Mouse (Mus musculus): ENCODE results near the gene Tbc1d10a. TPM values are rescaled to one million over a fixed set of nuclear protein-coding genes. Genes with fewer than 3 reads are reported as not detected.
A peak's percentile ranks its signal among the peaks of the same experiment; 100 is the strongest.

Tbc1d10a gene
- polyA plus RNA-seq, 1 experiment from 2014 or later = 33.4 TPM

DNA sequence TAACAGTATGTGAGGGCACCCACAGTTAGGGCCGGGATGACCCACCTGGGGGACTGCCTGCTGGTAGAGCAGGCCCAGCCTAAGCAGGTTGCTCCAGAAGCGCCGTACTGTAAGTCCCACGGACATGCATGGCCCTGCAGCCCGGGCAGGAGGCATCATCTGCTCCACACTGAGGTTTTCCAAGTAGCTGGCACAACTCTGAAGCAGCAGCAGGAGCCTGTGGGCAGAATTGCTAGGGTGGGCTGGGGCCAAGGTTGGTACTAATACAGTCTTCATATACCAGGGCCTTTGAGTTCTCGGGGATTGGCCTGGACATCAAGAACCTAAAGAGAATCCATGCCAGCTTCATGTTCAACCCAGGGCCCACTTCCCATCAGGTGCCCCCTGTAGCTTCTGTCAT lies 36.7 kb upstream of the Tbc1d10a start:
- no peak overlapping the region for H3K9ac ChIP-seq (replicated peaks; ENCODE audit: low read depth, low read length)
- no peaks in the 10 kb centered on the region for H3K36me3 ChIP-seq (ENCODE audit: control insufficient read depth, insufficient read depth)
- H3K27me3 ChIP-seq (replicated peaks; ENCODE audit: control insufficient read depth, insufficient read depth, low read length) = no peaks in the 10 kb centered on the region
- H3K9me3 ChIP-seq (ENCODE audit: control insufficient read depth, low read length) = no peaks in the 10 kb centered on the region
- H3K4me3 ChIP-seq (replicated peaks; ENCODE audit: low read length) = no peak overlapping the region
- ATAC-seq = no peak
- H3K4me2 ChIP-seq (ENCODE audit: low read length) = no peak overlapping the region
- 85% methylated on average over 6 of the region's 6 CpGs for WGBS
- no peaks in the 10 kb centered on the region for H3K4me1 ChIP-seq (replicated peaks; ENCODE audit: control insufficient read depth, insufficient read depth, low read length)
- no peak overlapping the region for H3K27ac ChIP-seq (ENCODE audit: low read length)

DNA sequence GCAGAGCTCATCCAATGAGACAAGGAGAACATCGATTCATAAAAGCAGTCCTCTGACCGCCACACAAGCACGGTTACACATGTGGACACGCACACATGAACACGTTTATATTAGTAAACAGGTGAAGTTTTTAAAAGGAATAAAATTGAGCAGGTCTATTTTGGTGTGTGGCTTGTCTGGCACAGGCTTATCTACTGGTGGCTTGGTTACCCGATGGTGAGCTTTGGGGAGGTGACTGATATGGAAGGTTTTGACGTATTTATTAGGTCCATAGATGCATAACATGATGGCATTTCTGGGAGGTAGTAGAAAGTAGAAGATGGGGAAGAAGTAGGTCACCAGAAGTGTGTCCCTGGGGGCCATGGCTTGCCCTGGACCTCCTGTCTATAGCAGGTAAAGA lies 32.9 kb upstream of the Tbc1d10a start:
- H3K27me3 ChIP-seq (replicated peaks; ENCODE audit: control insufficient read depth, insufficient read depth, low read length) = no peaks in the 10 kb centered on the region
- WGBS = 93% methylated on average over 7 of the region's 7 CpGs
- no peak for ATAC-seq
- no peaks in the 10 kb centered on the region for H3K4me1 ChIP-seq (replicated peaks; ENCODE audit: control insufficient read depth, insufficient read depth, low read length)
- H3K36me3 ChIP-seq (ENCODE audit: control insufficient read depth, insufficient read depth) = no peaks in the 10 kb centered on the region
- H3K9ac ChIP-seq (replicated peaks; ENCODE audit: low read depth, low read length) = no peak overlapping the region
- H3K4me3 ChIP-seq (replicated peaks; ENCODE audit: low read length) = no peak overlapping the region
- H3K4me2 ChIP-seq (ENCODE audit: low read length) = no peak overlapping the region
- H3K9me3 ChIP-seq (ENCODE audit: control insufficient read depth, low read length) = no peaks in the 10 kb centered on the region
- no peak overlapping the region for H3K27ac ChIP-seq (ENCODE audit: low read length)

GRCm38 (mm10) chr11:4155641-4156040 lies 30.9 kb upstream of the Tbc1d10a start:
- H3K27me3 ChIP-seq (replicated peaks; ENCODE audit: control insufficient read depth, insufficient read depth, low read length) = no peaks in the 10 kb centered on the region
- H3K4me1 ChIP-seq (replicated peaks; ENCODE audit: control insufficient read depth, insufficient read depth, low read length) = peaks cover 6% of the 10 kb centered on the region; the same call in 1 of the 2 replicates
- ATAC-seq = no peak
- WGBS = 83% methylated on average over 5 of the region's 5 CpGs
- no peak overlapping the region for H3K4me2 ChIP-seq (ENCODE audit: low read length)
- H3K9me3 ChIP-seq (ENCODE audit: control insufficient read depth, low read length) = no peaks in the 10 kb centered on the region
- no peak overlapping the region for H3K4me3 ChIP-seq (replicated peaks; ENCODE audit: low read length)
- H3K9ac ChIP-seq (replicated peaks; ENCODE audit: low read depth, low read length) = no peak overlapping the region
- H3K36me3 ChIP-seq (ENCODE audit: control insufficient read depth, insufficient read depth) = no peaks in the 10 kb centered on the region
- H3K27ac ChIP-seq (ENCODE audit: low read length) = no peak overlapping the region

DNA sequence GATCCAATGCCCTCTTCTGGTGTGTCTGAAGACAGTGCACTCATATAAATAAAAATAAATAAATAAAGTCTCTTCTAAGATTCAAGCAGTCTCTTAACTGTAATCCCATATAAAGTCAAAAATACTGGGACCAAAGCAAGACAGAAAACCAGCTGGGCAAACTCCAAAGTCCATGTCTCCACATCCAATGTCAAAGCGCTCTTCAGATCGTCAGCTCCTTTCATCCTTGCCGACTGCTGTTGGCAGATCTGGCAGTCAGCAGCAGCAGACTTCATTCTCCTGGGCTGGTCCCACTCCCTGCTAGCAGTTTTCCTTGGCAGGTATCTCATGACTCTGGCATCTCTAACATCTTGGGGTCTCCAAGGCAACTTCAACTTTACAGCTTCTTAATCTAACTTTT lies 27.9 kb upstream of the Tbc1d10a start:
- H3K9me3 ChIP-seq (ENCODE audit: control insufficient read depth, low read length) = no peaks in the 10 kb centered on the region
- H3K4me1 ChIP-seq (replicated peaks; ENCODE audit: control insufficient read depth, insufficient read depth, low read length) = peaks cover 32% of the 10 kb centered on the region
- H3K36me3 ChIP-seq (ENCODE audit: control insufficient read depth, insufficient read depth) = no peaks in the 10 kb centered on the region; the same call in 1 of the 2 replicates
- H3K27ac ChIP-seq (ENCODE audit: low read length) = no peak overlapping the region
- no peak overlapping the region for H3K9ac ChIP-seq (replicated peaks; ENCODE audit: low read depth, low read length)
- H3K4me3 ChIP-seq (replicated peaks; ENCODE audit: low read length) = no peak overlapping the region
- H3K27me3 ChIP-seq (replicated peaks; ENCODE audit: control insufficient read depth, insufficient read depth, low read length) = no peaks in the 10 kb centered on the region
- no peak overlapping the region for H3K4me2 ChIP-seq (ENCODE audit: low read length)
- WGBS = 78% methylated on average over 3 of the region's 3 CpGs
- ATAC-seq = no peak

GRCm38 (mm10) chr11:4159808-4160708 lies 26.5 kb upstream of the Tbc1d10a start, which contains the start of the genes Ccdc157 and Sf3a1:
Gene Ccdc157, minus strand, starts transcription at chr11:4160293.
Gene Sf3a1, plus strand, starts transcription at chr11:4160350.
- peak; percentile 99 for ATAC-seq
- peak within 1 kb of the TSS; percentile 86 for H3K4me2 ChIP-seq (ENCODE audit: low read length)
- peak within 1 kb of the TSS; percentile 93 for H3K4me3 ChIP-seq (replicated peaks; ENCODE audit: low read length)
- WGBS = 2% methylated on average over 54 of the region's 54 CpGs
- H3K36me3 ChIP-seq (ENCODE audit: control insufficient read depth, insufficient read depth) = peaks cover 2% of the 10 kb centered on the region; the same call in 1 of the 2 replicates
- peak within 1 kb of the TSS; percentile 90 for H3K9ac ChIP-seq (replicated peaks; ENCODE audit: low read depth, low read length)
- H3K9me3 ChIP-seq (ENCODE audit: control insufficient read depth, low read length) = no peaks in the 10 kb centered on the region
- peak within 1 kb of the TSS; percentile 88 for H3K27ac ChIP-seq (ENCODE audit: low read length)
- H3K27me3 ChIP-seq (replicated peaks; ENCODE audit: control insufficient read depth, insufficient read depth, low read length) = no peaks in the 10 kb centered on the region
- H3K4me1 ChIP-seq (replicated peaks; ENCODE audit: control insufficient read depth, insufficient read depth, low read length) = peaks cover 39% of the 10 kb centered on the region

GRCm38 (mm10) chr11:4160758-4161480 lies 25.7 kb upstream of the Tbc1d10a start:
- Histone ChIP-seq H3K27me3 (replicated peaks; ENCODE audit: control insufficient read depth, insufficient read depth, low read length) (no peaks in the 10 kb centered on the region), H3K9me3 (ENCODE audit: control insufficient read depth, low read length) (no peaks in the 10 kb centered on the region), H3K4me3 (replicated peaks; ENCODE audit: low read length) (peak overlapping the region; percentile 93), H3K27ac (ENCODE audit: low read length) (peak overlapping the region; percentile 88), H3K4me2 (ENCODE audit: low read length) (peak overlapping the region; percentile 86), H3K36me3 (ENCODE audit: control insufficient read depth, insufficient read depth) (peaks cover 7% of the 10 kb centered on the region), H3K4me1 (replicated peaks; ENCODE audit: control insufficient read depth, insufficient read depth, low read length) (peaks cover 39% of the 10 kb centered on the region), H3K9ac (replicated peaks; ENCODE audit: low read depth, low read length) (peak overlapping the region; percentile 90)
- WGBS = 8% methylated on average over 15 of the region's 15 CpGs
- no peak for ATAC-seq

- no peak for ATAC-seq
- no peak overlapping the region for H3K4me2 ChIP-seq (ENCODE audit: low read length)
- H3K27ac ChIP-seq (ENCODE audit: low read length) = no peak overlapping the region
- no peaks in the 10 kb centered on the region for H3K9me3 ChIP-seq (ENCODE audit: control insufficient read depth, low read length)
- H3K27me3 ChIP-seq (replicated peaks; ENCODE audit: control insufficient read depth, insufficient read depth, low read length) = no peaks in the 10 kb centered on the region
- 89% methylated on average over 2 of the region's 2 CpGs for WGBS
- no peak overlapping the region for H3K9ac ChIP-seq (replicated peaks; ENCODE audit: low read depth, low read length)
- H3K4me3 ChIP-seq (replicated peaks; ENCODE audit: low read length) = no peak overlapping the region
- H3K36me3 ChIP-seq (ENCODE audit: control insufficient read depth, insufficient read depth) = peaks cover 36% of the 10 kb centered on the region
- peaks cover 36% of the 10 kb centered on the region for H3K4me1 ChIP-seq (replicated peaks; ENCODE audit: control insufficient read depth, insufficient read depth, low read length)
Measured at GRCm38 (mm10) chr11:4164701-4165100, 21.9 kb upstream of the Tbc1d10a start.

GRCm38 (mm10) chr11:4166467-4167090 lies 20.0 kb upstream of the Tbc1d10a start:
- no peak overlapping the region for H3K4me2 ChIP-seq (ENCODE audit: low read length)
- H3K36me3 ChIP-seq (ENCODE audit: control insufficient read depth, insufficient read depth) = peaks cover 47% of the 10 kb centered on the region
- no peaks in the 10 kb centered on the region for H3K27me3 ChIP-seq (replicated peaks; ENCODE audit: control insufficient read depth, insufficient read depth, low read length)
- ATAC-seq = no peak
- no peak overlapping the region for H3K9ac ChIP-seq (replicated peaks; ENCODE audit: low read depth, low read length)
- no peak overlapping the region for H3K27ac ChIP-seq (ENCODE audit: low read length)
- no peak overlapping the region for H3K4me3 ChIP-seq (replicated peaks; ENCODE audit: low read length)
- H3K9me3 ChIP-seq (ENCODE audit: control insufficient read depth, low read length) = no peaks in the 10 kb centered on the region
- WGBS = 92% methylated on average over 7 of the region's 7 CpGs
- peaks cover 25% of the 10 kb centered on the region for H3K4me1 ChIP-seq (replicated peaks; ENCODE audit: control insufficient read depth, insufficient read depth, low read length)

- H3K36me3 ChIP-seq (ENCODE audit: control insufficient read depth, insufficient read depth) = peaks cover 75% of the 10 kb centered on the region
- ATAC-seq = 0 out of 2 replicates have a peak, but pooled peaks have one; percentile 31
- WGBS = 87% methylated on average over 5 of the region's 5 CpGs
- no peaks in the 10 kb centered on the region for H3K9me3 ChIP-seq (ENCODE audit: control insufficient read depth, low read length)
- H3K9ac ChIP-seq (replicated peaks; ENCODE audit: low read depth, low read length) = no peak overlapping the region
- no peak overlapping the region for H3K4me3 ChIP-seq (replicated peaks; ENCODE audit: low read length)
- no peaks in the 10 kb centered on the region for H3K4me1 ChIP-seq (replicated peaks; ENCODE audit: control insufficient read depth, insufficient read depth, low read length)
- no peak overlapping the region for H3K27ac ChIP-seq (ENCODE audit: low read length)
- no peak overlapping the region for H3K4me2 ChIP-seq (ENCODE audit: low read length)
- no peaks in the 10 kb centered on the region for H3K27me3 ChIP-seq (replicated peaks; ENCODE audit: control insufficient read depth, insufficient read depth, low read length)
Measured at GRCm38 (mm10) chr11:4174586-4174985, 12.0 kb upstream of the Tbc1d10a start.

Data from forebrain, embryonic 16.5 days (tissue).